Mouse (Mus musculus): ENCODE results near the gene Nxnl1. TPM values are rescaled to one million over a fixed set of nuclear protein-coding genes. Genes with fewer than 3 reads are reported as not detected.

Nxnl1 gene
- total and polyA plus RNA-seq, 3 experiments, result not detected

DNA sequence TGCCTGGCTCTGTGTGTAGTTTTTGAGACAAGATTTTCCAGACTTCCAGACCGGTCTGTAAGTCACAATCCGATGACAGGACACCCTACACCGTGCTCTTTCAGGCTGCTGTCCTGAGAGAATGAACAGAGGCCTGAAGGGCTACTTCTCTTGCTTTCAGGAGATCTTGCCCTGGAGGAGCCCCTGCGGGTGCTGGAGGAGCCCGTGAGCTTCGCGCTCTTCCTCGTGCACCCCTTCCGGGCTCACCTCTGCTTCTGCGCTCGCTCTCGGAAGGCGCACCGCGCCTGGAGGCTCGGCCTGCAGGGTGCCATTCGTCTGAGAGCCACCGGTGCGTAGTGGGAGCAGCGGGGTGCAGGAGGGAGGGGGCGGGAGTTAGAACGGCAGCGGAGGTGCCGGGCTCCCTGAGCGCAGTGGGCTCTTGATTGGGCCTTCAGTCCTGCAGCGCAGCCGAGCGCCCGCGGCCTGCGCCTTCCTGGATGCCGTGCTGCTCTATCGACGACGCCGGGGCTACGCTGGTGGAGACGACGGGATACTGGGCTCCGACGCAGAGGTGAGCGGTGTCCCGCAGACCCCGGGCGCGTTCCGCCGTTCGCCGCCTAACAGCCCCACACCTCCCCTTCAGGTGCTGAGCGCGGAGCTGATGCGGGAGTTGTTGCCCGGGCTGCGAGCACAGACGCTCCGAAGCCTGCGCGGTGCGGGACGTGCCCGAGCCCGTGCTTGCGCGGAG, 35.7 kb upstream of the Nxnl1 start:
- Histone ChIP-seq H3K4me1 (ENCODE audit: insufficient read depth, low read depth, low read length) (peaks cover 10% of the 10 kb centered on the region), H3K9me3 (replicated peaks) (no peaks in the 10 kb centered on the region), H3K4me3 (ENCODE audit: low read depth, low read length) (no peak overlapping the region), H3K27me3 (ENCODE audit: insufficient read depth, low read length) (no peaks in the 10 kb centered on the region), H3K36me3 (replicated peaks) (peaks cover 91% of the 10 kb centered on the region)
- DNase-seq (ENCODE audit: low spot score) (no peak), ATAC-seq (ENCODE audit: extremely low read depth, insufficient number of reproducible peaks, low FRiP score, poor library complexity, severe bottlenecking) (no peak)
- TF ChIP-seq TAL1 (conservative IDR thresholded peaks at IDR 0.05; ENCODE audit: low read depth, low read length), result no peak
- no peak for TF ChIP-seq GATA2 (IDR thresholded peaks at IDR 0.05; ENCODE audit: borderline replicate concordance, low read depth, low read length)
- TF ChIP-seq POLR2AphosphoS5 (IDR thresholded peaks at IDR 0.05; ENCODE audit: insufficient replicate concordance, low read depth, low read length), result no peak
- no peak for TF ChIP-seq GATA1 (IDR thresholded peaks at IDR 0.05; ENCODE audit: borderline replicate concordance, low read length)
- no peak for TF ChIP-seq CTCF (IDR thresholded peaks at IDR 0.05; ENCODE audit: low read depth, low read length)

DNA sequence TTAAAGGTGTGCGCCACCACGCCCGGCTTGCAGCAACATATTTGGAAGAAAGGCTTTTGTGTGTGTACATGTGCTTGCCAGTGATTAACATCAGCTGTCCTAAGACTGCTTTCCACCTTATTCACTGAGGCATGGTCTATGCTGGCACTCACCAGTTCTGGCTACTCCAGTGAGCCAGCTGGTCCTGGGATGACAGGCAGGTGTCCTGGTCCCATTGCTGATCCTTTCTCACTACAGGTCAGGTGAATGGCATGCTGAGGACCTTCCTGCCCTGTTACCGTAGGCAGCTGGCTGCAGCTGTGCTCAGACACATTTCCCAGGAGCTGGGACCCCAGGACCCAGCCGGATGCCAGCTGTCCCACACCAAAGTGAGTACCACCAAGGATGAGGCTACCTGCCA, 32.4 kb upstream of the Nxnl1 start:
- Histone ChIP-seq H3K4me1 (ENCODE audit: insufficient read depth, low read depth, low read length) (peaks cover 42% of the 10 kb centered on the region), H3K36me3 (replicated peaks) (peaks cover 91% of the 10 kb centered on the region), H3K4me3 (ENCODE audit: low read depth, low read length) (no peak overlapping the region), H3K27me3 (ENCODE audit: insufficient read depth, low read length) (no peaks in the 10 kb centered on the region), H3K9me3 (replicated peaks) (no peaks in the 10 kb centered on the region)
- no peak for DNase-seq (ENCODE audit: low spot score)
- TF ChIP-seq GATA2 (IDR thresholded peaks at IDR 0.05; ENCODE audit: borderline replicate concordance, low read depth, low read length) (no peak), TAL1 (conservative IDR thresholded peaks at IDR 0.05; ENCODE audit: low read depth, low read length) (no peak), CTCF (IDR thresholded peaks at IDR 0.05; ENCODE audit: low read depth, low read length) (no peak), POLR2AphosphoS5 (IDR thresholded peaks at IDR 0.05; ENCODE audit: insufficient replicate concordance, low read depth, low read length) (no peak), GATA1 (IDR thresholded peaks at IDR 0.05; ENCODE audit: borderline replicate concordance, low read length) (no peak)
- no peak for ATAC-seq (ENCODE audit: extremely low read depth, insufficient number of reproducible peaks, low FRiP score, poor library complexity, severe bottlenecking)

DNA sequence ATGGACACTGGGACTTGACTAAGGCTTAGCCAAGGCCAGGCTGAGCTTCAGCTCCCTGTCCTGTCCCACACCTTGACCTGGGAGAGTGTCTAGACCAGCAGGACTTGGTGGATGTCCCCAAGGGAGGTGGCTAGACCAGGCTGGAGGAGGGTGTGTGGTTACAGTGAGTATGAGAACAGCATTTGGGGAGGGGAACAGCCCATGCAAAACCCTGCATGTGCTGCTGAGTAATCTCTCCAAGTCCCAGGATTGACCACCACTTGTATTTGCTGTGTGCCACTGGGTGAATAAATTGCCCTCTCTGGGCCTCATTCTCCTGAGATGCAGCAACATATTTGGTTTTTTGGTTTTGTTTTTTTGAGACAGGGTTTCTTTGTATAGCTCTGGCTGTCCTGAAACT, 32.0 kb upstream of the Nxnl1 start:
- no peak for DNase-seq (ENCODE audit: low spot score)
- no peak for ATAC-seq (ENCODE audit: extremely low read depth, insufficient number of reproducible peaks, low FRiP score, poor library complexity, severe bottlenecking)
- TF ChIP-seq CTCF (IDR thresholded peaks at IDR 0.05; ENCODE audit: low read depth, low read length) (no peak), GATA2 (IDR thresholded peaks at IDR 0.05; ENCODE audit: borderline replicate concordance, low read depth, low read length) (no peak), GATA1 (IDR thresholded peaks at IDR 0.05; ENCODE audit: borderline replicate concordance, low read length) (no peak), POLR2AphosphoS5 (IDR thresholded peaks at IDR 0.05; ENCODE audit: insufficient replicate concordance, low read depth, low read length) (no peak), TAL1 (conservative IDR thresholded peaks at IDR 0.05; ENCODE audit: low read depth, low read length) (no peak)
- Histone ChIP-seq H3K4me3 (ENCODE audit: low read depth, low read length) (no peak overlapping the region), H3K27me3 (ENCODE audit: insufficient read depth, low read length) (no peaks in the 10 kb centered on the region), H3K4me1 (ENCODE audit: insufficient read depth, low read depth, low read length) (peaks cover 44% of the 10 kb centered on the region), H3K9me3 (replicated peaks) (no peaks in the 10 kb centered on the region), H3K36me3 (replicated peaks) (peaks cover 91% of the 10 kb centered on the region)

DNA sequence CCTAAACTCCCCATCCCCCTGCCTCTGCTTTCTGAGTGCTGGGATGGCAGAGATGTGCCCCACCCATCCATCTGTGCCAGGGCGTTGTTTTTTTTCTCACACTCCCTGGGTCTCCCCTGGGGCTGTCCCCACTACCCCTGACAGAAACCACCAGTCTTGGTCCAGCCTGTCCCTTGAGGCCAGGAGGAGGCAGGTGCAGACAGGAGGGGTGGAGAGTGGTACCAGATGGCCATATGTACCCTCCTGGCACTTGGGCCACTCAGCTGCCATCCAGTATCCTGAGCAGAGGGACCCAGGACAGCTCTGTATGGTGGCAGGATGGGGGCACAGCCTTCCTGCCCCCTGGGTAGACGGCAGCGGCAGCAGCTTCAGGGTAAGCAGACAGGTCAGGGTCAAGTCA, 31.1 kb upstream of the Nxnl1 start, which contains the start of gene Fam129c:
Gene Fam129c (plus strand): TSS at position 198 of the 400 bp plus-strand sequence.
- Histone ChIP-seq H3K36me3 (replicated peaks) (peaks cover 90% of the 10 kb centered on the region), H3K4me1 (ENCODE audit: insufficient read depth, low read depth, low read length) (peaks cover 52% of the 10 kb centered on the region), H3K9me3 (replicated peaks) (no peaks in the 10 kb centered on the region), H3K4me3 (ENCODE audit: low read depth, low read length) (no peak within 1 kb of the TSS; the same call in 1 of the 2 replicates), H3K27me3 (ENCODE audit: insufficient read depth, low read length) (no peaks in the 10 kb centered on the region)
- ATAC-seq (ENCODE audit: extremely low read depth, insufficient number of reproducible peaks, low FRiP score, poor library complexity, severe bottlenecking) (no peak), DNase-seq (ENCODE audit: low spot score) (no peak)
- TF ChIP-seq TAL1 (conservative IDR thresholded peaks at IDR 0.05; ENCODE audit: low read depth, low read length), result no peak
- TF ChIP-seq GATA1 (IDR thresholded peaks at IDR 0.05; ENCODE audit: borderline replicate concordance, low read length), result no peak
- no peak for TF ChIP-seq CTCF (IDR thresholded peaks at IDR 0.05; ENCODE audit: low read depth, low read length)
- no peak for TF ChIP-seq POLR2AphosphoS5 (IDR thresholded peaks at IDR 0.05; ENCODE audit: insufficient replicate concordance, low read depth, low read length)
- TF ChIP-seq GATA2 (IDR thresholded peaks at IDR 0.05; ENCODE audit: borderline replicate concordance, low read depth, low read length), result no peak

DNA sequence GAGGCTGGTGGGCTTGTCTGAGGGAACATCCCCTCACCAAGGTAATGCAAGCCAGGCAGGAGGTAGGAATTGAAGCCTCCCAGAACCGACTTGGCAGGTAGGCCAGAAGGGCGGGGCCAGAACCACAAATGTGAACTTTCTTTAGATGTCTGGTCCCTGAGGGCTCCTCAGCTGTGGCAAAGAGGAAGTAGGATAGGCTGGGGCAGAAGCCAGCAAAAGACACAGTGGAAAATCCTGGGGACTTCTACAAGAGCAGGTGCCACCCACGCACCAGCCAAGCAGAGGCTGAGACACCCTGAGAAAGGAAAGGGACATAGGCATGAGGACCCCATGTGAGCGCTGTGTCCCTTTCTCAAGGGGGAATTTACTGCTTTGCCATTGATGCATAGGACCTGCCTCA, 30.4 kb upstream of the Nxnl1 start:
- H3K4me1 ChIP-seq (ENCODE audit: insufficient read depth, low read depth, low read length), result peaks cover 52% of the 10 kb centered on the region
- no peaks in the 10 kb centered on the region for H3K27me3 ChIP-seq (ENCODE audit: insufficient read depth, low read length)
- H3K9me3 ChIP-seq (replicated peaks), result no peaks in the 10 kb centered on the region
- peaks cover 83% of the 10 kb centered on the region for H3K36me3 ChIP-seq (replicated peaks)
- DNase-seq (ENCODE audit: low spot score) (peak; percentile 39), ATAC-seq (ENCODE audit: extremely low read depth, insufficient number of reproducible peaks, low FRiP score, poor library complexity, severe bottlenecking) (no peak)
- no peak overlapping the region for H3K4me3 ChIP-seq (ENCODE audit: low read depth, low read length)
- TF ChIP-seq GATA2 (IDR thresholded peaks at IDR 0.05; ENCODE audit: borderline replicate concordance, low read depth, low read length) (no peak), GATA1 (IDR thresholded peaks at IDR 0.05; ENCODE audit: borderline replicate concordance, low read length) (no peak), TAL1 (conservative IDR thresholded peaks at IDR 0.05; ENCODE audit: low read depth, low read length) (no peak), CTCF (IDR thresholded peaks at IDR 0.05; ENCODE audit: low read depth, low read length) (no peak), POLR2AphosphoS5 (IDR thresholded peaks at IDR 0.05; ENCODE audit: insufficient replicate concordance, low read depth, low read length) (no peak)

DNA sequence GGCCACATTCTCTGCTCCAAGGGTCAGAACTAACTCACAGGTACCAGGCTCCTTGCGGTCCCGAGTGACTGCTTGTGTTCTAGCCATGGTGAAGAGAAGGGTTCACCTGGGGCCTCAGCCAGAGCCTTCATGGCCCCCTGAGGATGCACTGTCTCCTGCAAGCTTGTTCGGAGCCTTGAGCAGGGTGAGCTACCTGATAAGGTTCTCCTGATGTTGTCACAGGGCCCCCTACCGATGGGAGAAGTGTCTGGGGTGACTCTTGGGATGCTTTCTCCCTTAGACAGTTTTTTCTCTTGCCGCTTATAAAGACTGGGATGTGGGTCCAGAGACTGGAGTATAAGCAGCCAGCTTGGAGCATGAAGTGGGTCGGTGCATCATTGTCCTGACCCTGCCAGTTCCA, 30.0 kb upstream of the Nxnl1 start:
- ATAC-seq (ENCODE audit: extremely low read depth, insufficient number of reproducible peaks, low FRiP score, poor library complexity, severe bottlenecking) (no peak), DNase-seq (ENCODE audit: low spot score) (no peak)
- no peaks in the 10 kb centered on the region for H3K9me3 ChIP-seq (replicated peaks)

More for the DNA sequence above, 30.0 kb upstream of the Nxnl1 start:
- no peak overlapping the region; the same call in 1 of the 2 replicates for H3K4me3 ChIP-seq (ENCODE audit: low read depth, low read length)
- TF ChIP-seq POLR2AphosphoS5 (IDR thresholded peaks at IDR 0.05; ENCODE audit: insufficient replicate concordance, low read depth, low read length) (no peak), GATA1 (IDR thresholded peaks at IDR 0.05; ENCODE audit: borderline replicate concordance, low read length) (no peak), CTCF (IDR thresholded peaks at IDR 0.05; ENCODE audit: low read depth, low read length) (no peak)
- no peaks in the 10 kb centered on the region for H3K27me3 ChIP-seq (ENCODE audit: insufficient read depth, low read length)
- peaks cover 82% of the 10 kb centered on the region for H3K36me3 ChIP-seq (replicated peaks)
- peaks cover 55% of the 10 kb centered on the region for H3K4me1 ChIP-seq (ENCODE audit: insufficient read depth, low read depth, low read length)
